Mouse (Mus musculus) bone marrow, adult 2 months (tissue): ENCODE results near the gene Uvrag.

ENCODE experiments used
- CTCF ChIP-seq: fragments of 200-500 bp; IDR thresholded peaks from 2 replicates; pipeline ENCODE4 v1.5.1; 2011; ENCODE audit warnings: low read length, control low read depth; ENCODE audit not compliant: control insufficient read depth, insufficient read depth
- POLR2A ChIP-seq: fragments of 200-500 bp; IDR thresholded peaks from 2 replicates; pipeline ENCODE4 v1.6.1; 2011; ENCODE audit warnings: low read depth, mild to moderate bottlenecking, control low read depth, low read length, borderline replicate concordance; ENCODE audit not compliant: control insufficient read depth

DNA sequence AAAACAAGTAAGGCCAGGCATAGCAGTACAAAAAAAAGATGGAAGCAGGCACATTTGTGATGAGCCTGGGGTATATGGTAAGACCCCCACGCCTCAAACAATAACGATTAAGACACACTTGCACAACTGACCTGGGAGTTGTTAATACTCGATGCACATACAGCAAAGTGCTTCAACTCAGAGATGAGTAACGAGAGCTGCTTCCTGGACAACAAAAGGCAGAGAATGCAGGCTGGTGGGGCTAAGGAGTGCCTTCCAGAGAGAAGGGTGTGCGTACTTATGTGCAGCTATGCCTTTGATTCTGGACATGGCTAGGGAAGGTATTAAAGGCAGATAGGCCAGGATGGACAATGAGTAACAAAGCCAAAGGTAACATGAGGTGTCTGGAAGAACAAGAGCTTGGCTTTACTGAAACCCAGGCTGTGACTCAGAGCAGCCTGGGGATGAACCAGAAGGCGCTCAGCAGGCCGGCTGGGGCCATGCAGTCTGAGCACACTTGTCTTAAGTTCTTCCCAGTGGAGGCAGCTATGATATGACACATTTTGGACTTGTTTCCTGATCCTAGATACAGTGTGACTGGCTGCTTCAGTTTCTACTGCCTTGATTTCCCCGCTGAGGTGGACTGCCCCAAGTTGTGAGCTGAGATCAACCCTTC is 172.1 kb downstream of the Uvrag start:
- TF ChIP-seq CTCF (no peak), POLR2A (no peak)
